Mouse (Mus musculus) v-Abl transformed pro-B cells (cell line): ENCODE measurements around the gene Wdr47.
"Not testable (repeated sequence)": the region's sequence is repeated elsewhere in the genome, so short reads cannot be mapped to it uniquely, and the experiment has no call there.

Source experiments
- in situ Hi-C, 2 experiments: fragments of 400-800 bp; cut with MboI; formaldehyde crosslinking; loops; one replicate each; pipeline ENCODE4 v1.15.1; 2025; ENCODE audit not compliant: unreplicated experiment in 2 of 2

Gene Wdr47

GRCm38 (mm10) chr3:108591530-108592522 lies 747 bp downstream of the Wdr47 start:
- in situ Hi-C loops: no loop called here

GRCm38 (mm10) chr3:108608906-108609305 lies 17.8 kb downstream of the Wdr47 start:
- in situ Hi-C loops: no loop called here

GRCm38 (mm10) chr3:108634761-108635160 lies 43.7 kb downstream of the Wdr47 start:
- in situ Hi-C loops: loop anchor here (5.0 kb wide), 2 partner anchors 72 to 97 kb away; partner anchors contain the start of genes 5330417C22Rik (in 1 of the 2) and Tmem167b (in 1 of the 2)

- in situ Hi-C loops: loop anchor here (5.0 kb wide), 2 partner anchors 77 to 102 kb away; partner anchors contain the start of genes 5330417C22Rik (in 1 of the 2) and Tmem167b (in 1 of the 2)
Observed at GRCm38 (mm10) chr3:108639412-108639811, 48.3 kb downstream of the Wdr47 start.

- in situ Hi-C loops: loop anchor here (10.0 kb wide), 1 partner anchor 176 kb away; no protein-coding TSS in a partner anchor
Observed at GRCm38 (mm10) chr3:108640998-108641397, 49.9 kb downstream of the Wdr47 start.

- in situ Hi-C loops: loop anchor here (10.0 kb wide), 1 partner anchor 180 kb away; no protein-coding TSS in a partner anchor
Observed at GRCm38 (mm10) chr3:108644856-108645255, 53.8 kb downstream of the Wdr47 start.

GRCm38 (mm10) chr3:108646036-108646435 lies 55.0 kb downstream of the Wdr47 start:
- in situ Hi-C loops: loop anchor here (10.0 kb wide), 1 partner anchor 181 kb away; no protein-coding TSS in a partner anchor

- in situ Hi-C loops: loop anchor here (10.0 kb wide), 1 partner anchor 183 kb away; no protein-coding TSS in a partner anchor
Observed at GRCm38 (mm10) chr3:108647681-108648080, 56.6 kb downstream of the Wdr47 start.

GRCm38 (mm10) chr3:108652866-108653642 lies 62.0 kb downstream of the Wdr47 start:
- in situ Hi-C loops: loop anchor here in 1 of 2 experiments (10.0 to 25.0 kb wide), 2 partner anchors 98 to 259 kb away; partner anchors contain the start of gene Prpf38b

- in situ Hi-C loops: loop anchor here in 1 of 2 experiments (10.0 to 25.0 kb wide), 2 partner anchors 99 to 258 kb away; partner anchors contain the start of gene Prpf38b
Observed at GRCm38 (mm10) chr3:108653710-108654379, 62.8 kb downstream of the Wdr47 start, which contains the start of gene Clcc1. Gene Clcc1 (plus strand): TSS chr3:108653913.

GRCm38 (mm10) chr3:108654566-108654965 lies 63.5 kb downstream of the Wdr47 start:
- in situ Hi-C loops: loop anchor here in 1 of 2 experiments (10.0 to 25.0 kb wide), 2 partner anchors 100 to 258 kb away; partner anchors contain the start of gene Prpf38b

- in situ Hi-C loops: loop anchor here in 1 of 2 experiments (10.0 to 25.0 kb wide), 2 partner anchors 101 to 257 kb away; partner anchors contain the start of gene Prpf38b
Observed at GRCm38 (mm10) chr3:108655486-108655885, 64.4 kb downstream of the Wdr47 start.

- in situ Hi-C loops: loop anchor here in 1 of 2 experiments (10.0 to 25.0 kb wide), 2 partner anchors 104 to 254 kb away; partner anchors contain the start of gene Prpf38b
Observed at GRCm38 (mm10) chr3:108658612-108659011, 67.5 kb downstream of the Wdr47 start.

- in situ Hi-C loops: loop anchor here in 1 of 2 experiments (25.0 kb wide), 1 partner anchor 251 kb away; the partner anchor contains the start of gene Prpf38b
Observed at GRCm38 (mm10) chr3:108660941-108661340, 69.9 kb downstream of the Wdr47 start.

- in situ Hi-C loops: no loop called here
Observed at GRCm38 (mm10) chr3:108676616-108677015, 85.5 kb downstream of the Wdr47 start.

GRCm38 (mm10) chr3:108681004-108681403 lies 89.9 kb downstream of the Wdr47 start:
- in situ Hi-C loops: no loop called here

GRCm38 (mm10) chr3:108683597-108683996 lies 92.5 kb downstream of the Wdr47 start:
- in situ Hi-C loops: not testable (repeated sequence)

- in situ Hi-C loops: no loop called here
Observed at GRCm38 (mm10) chr3:108685701-108686100, 94.6 kb downstream of the Wdr47 start.

- in situ Hi-C loops: no loop called here
Observed at GRCm38 (mm10) chr3:108689015-108689441, 97.9 kb downstream of the Wdr47 start.
